Mouse (Mus musculus): ENCODE results near the gene Kctd12. TPM values are rescaled to one million over a fixed set of nuclear protein-coding genes. Genes with fewer than 3 reads are reported as not detected.

Gene Kctd12
- total RNA-seq, 2 experiments from 2014 or later: 67.3 to 69.7 TPM

- no peak for DNase-seq (ENCODE audit: low spot score in 2 of 2)
Observed at GRCm38 (mm10) chr14:102966241-102966640, 16.2 kb downstream of the Kctd12 start.

- DNase-seq (ENCODE audit: low spot score in 2 of 2): no peak
Observed at GRCm38 (mm10) chr14:102965841-102966240, 16.6 kb downstream of the Kctd12 start.

GRCm38 (mm10) chr14:102962019-102962418 lies 20.4 kb downstream of the Kctd12 start:
- no peak for DNase-seq (ENCODE audit: low spot score in 2 of 2)

GRCm38 (mm10) chr14:102953511-102953910 lies 28.9 kb downstream of the Kctd12 start:
- DNase-seq (ENCODE audit: low spot score in 2 of 2): no peak

GRCm38 (mm10) chr14:102951974-102952373 lies 30.5 kb downstream of the Kctd12 start:
- DNase-seq (ENCODE audit: low spot score in 2 of 2): no peak

- no peak for DNase-seq (ENCODE audit: low spot score in 2 of 2)
Observed at GRCm38 (mm10) chr14:102947796-102948195, 34.6 kb downstream of the Kctd12 start.

GRCm38 (mm10) chr14:102942222-102942843 lies 40.1 kb downstream of the Kctd12 start:
- DNase-seq (ENCODE audit: low spot score in 2 of 2): no peak

- DNase-seq (ENCODE audit: low spot score in 2 of 2): no peak
Observed at GRCm38 (mm10) chr14:102934878-102935277, 47.6 kb downstream of the Kctd12 start.

- DNase-seq (ENCODE audit: low spot score in 2 of 2): no peak
Observed at GRCm38 (mm10) chr14:102930933-102931332, 51.5 kb downstream of the Kctd12 start.

GRCm38 (mm10) chr14:102929545-102929944 lies 52.9 kb downstream of the Kctd12 start:
- DNase-seq (ENCODE audit: low spot score in 2 of 2): no peak

GRCm38 (mm10) chr14:102927847-102928466 lies 54.5 kb downstream of the Kctd12 start:
- no peak for DNase-seq (ENCODE audit: low spot score in 2 of 2)

Small RNA genes lying within 50 kb of the gene (microRNA-seq; reads per million reads assigned to microRNA genes)
- 0.63 reads per million for gene Mir5130

Other genes starting within 250 kb of the Kctd12 start
- gene Acod1, start 64.3 kb upstream of the Kctd12 start, total RNA-seq (2021): not detected
- 10 to 100 TPM; 14.4 to 15.2 TPM for gene Cln5, start 87.6 kb upstream of the Kctd12 start, total RNA-seq (2021)
- gene Fbxl3, start 116.9 kb upstream of the Kctd12 start, total RNA-seq (2021): 10 to 100 TPM; 52.2 to 63.6 TPM

All from gastrocnemius, postnatal 4 days (tissue).